Mouse (Mus musculus) cerebellum, adult 11 months (tissue): ENCODE data around the gene B020004J07Rik.
A peak's percentile ranks its signal among the peaks of the same experiment; 100 is the strongest.
"Not testable (repeated sequence)": the region's sequence is repeated elsewhere in the genome, so short reads cannot be mapped to it uniquely, and the experiment has no call there.

ENCODE experiments used
- DNase-seq: peaks from one replicate; pipeline ENCODE4 v3.0.0; 2022

B020004J07Rik gene

GRCm38 (mm10) chr4:101843923-101844322, at the start of gene B020004J07Rik:
B020004J07Rik (minus strand) TSS chr4:101844023.
- DNase-seq = not testable (repeated sequence)

GRCm38 (mm10) chr4:101889377-101889776, 45.6 kb upstream of the B020004J07Rik start:
- no peak for DNase-seq

- DNase-seq = no peak
Measured at GRCm38 (mm10) chr4:101883641-101884040, 39.8 kb upstream of the B020004J07Rik start.

- not testable (repeated sequence) for DNase-seq
Measured at GRCm38 (mm10) chr4:101875687-101876086, 31.9 kb upstream of the B020004J07Rik start.

GRCm38 (mm10) chr4:101872031-101872430, 28.2 kb upstream of the B020004J07Rik start:
- DNase-seq = peak; percentile 8

- no peak for DNase-seq
Measured at GRCm38 (mm10) chr4:101862289-101862688, 18.5 kb upstream of the B020004J07Rik start.

GRCm38 (mm10) chr4:101860873-101861272, 17.1 kb upstream of the B020004J07Rik start:
- DNase-seq = no peak

GRCm38 (mm10) chr4:101850908-101851307, 7.1 kb upstream of the B020004J07Rik start:
- no peak for DNase-seq
